Mouse (Mus musculus) frontal cortex, postnatal 36 days (tissue): ENCODE results near the gene Ttc27.
"Not testable (repeated sequence)": the region's sequence is repeated elsewhere in the genome, so short reads cannot be mapped to it uniquely, and the experiment has no call there.

Experiments
- DNase-seq, 2 experiments: peaks; one replicate each; pipeline ENCODE4 v3.0.0; 2022; ENCODE audit warnings: low spot score in 2 of 2

The Ttc27 gene

GRCm38 (mm10) chr17:74717618-74718151, at the start of gene Ttc27:
Gene Ttc27, plus strand, starts transcription at chr17:74717732.
- peak; percentile 95 to 96 for DNase-seq

- DNase-seq: no peak
These were observed 49.5 kb upstream of the Ttc27 start for GRCm38 (mm10) chr17:74668010-74668409.

GRCm38 (mm10) chr17:74670031-74670430, 47.5 kb upstream of the Ttc27 start:
- no peak for DNase-seq

DNA sequence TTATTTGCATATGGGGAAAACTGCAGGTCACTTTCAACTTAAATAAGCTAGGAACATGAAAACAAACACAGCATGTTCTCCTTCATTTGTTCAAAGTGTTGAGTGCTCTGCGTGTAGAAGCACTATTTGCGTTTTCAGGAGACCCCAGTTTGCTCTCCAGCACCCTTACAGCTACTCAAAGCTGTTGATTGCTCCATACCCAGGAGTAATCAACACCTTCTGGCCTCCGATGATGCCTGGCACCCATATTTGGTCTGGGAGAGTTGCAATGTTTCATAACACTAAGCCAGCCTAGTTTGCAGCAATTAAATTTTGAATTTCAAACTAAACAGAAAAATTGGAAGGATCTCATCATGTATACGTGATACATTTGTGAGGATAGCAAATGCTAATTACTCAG, 45.1 kb upstream of the Ttc27 start:
- no peak for DNase-seq

GRCm38 (mm10) chr17:74673251-74673650, 44.3 kb upstream of the Ttc27 start:
- DNase-seq: peak in 1 of 2 experiments; percentile 48

- DNase-seq: no peak
These were observed 39.5 kb upstream of the Ttc27 start for GRCm38 (mm10) chr17:74678061-74678460.

DNA sequence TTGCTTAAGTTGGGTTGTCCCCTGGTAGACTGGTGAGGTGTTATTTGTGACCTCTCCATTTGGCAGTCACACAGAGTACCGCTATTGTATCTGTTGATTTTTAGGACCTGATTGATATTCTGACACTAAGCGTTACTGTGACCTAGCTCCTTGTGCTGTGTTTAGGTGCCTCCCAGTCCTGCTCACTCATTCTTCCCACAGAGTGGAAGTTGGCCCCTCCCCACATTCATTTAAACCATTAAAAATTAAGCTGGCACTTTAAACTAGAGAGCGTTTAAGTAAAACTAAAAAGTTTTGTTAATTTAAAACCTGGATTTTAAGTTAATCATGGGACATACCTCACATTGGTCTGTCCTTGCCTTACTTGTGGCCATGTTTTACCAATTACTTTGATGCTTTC, 32.6 kb upstream of the Ttc27 start:
- no peak for DNase-seq

DNA sequence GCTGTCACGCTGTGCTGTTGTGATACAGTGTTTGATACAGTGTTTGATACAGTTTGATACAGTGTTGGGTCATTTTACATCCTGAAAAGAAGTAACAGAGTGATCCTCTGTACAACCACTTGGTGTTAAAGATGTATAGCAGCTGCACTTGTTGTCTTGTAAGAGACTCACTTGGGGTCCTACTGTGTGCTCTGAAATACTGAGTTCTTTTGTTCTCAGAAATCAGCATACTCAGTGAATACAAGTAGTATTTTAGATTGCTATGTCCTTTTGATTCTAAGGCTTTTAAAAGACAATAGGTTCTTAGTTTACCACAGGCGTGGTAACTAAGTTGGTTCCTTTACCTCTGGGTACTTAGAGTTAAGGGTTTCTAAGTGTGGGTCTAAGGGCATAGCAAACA, 29.0 kb upstream of the Ttc27 start:
- DNase-seq: no peak

GRCm38 (mm10) chr17:74689406-74689805, 28.1 kb upstream of the Ttc27 start:
- DNase-seq: no peak

GRCm38 (mm10) chr17:74701661-74702060, 15.9 kb upstream of the Ttc27 start:
- DNase-seq: not testable (repeated sequence)

- DNase-seq: no peak
These were observed 12.1 kb upstream of the Ttc27 start for GRCm38 (mm10) chr17:74705480-74705879.

DNA sequence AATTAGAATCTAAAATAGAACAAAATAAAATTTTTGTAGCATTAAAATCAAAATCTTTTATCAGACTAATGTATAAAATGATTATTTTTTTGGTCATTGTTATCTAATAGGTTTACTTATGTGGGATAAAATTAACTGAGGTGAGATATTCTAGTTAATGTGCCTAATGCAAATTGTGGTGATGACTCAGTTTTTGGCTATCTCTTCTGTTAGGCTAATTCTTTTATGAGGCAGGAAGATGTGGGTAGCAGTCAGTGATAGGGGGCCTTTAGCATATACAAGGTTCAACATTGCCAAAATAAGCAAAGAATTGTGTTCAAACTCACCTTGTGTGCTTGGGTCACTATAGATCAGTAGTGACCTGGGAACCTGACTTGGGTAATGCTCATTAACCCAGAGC, 10.9 kb upstream of the Ttc27 start:
- DNase-seq: no peak

DNA sequence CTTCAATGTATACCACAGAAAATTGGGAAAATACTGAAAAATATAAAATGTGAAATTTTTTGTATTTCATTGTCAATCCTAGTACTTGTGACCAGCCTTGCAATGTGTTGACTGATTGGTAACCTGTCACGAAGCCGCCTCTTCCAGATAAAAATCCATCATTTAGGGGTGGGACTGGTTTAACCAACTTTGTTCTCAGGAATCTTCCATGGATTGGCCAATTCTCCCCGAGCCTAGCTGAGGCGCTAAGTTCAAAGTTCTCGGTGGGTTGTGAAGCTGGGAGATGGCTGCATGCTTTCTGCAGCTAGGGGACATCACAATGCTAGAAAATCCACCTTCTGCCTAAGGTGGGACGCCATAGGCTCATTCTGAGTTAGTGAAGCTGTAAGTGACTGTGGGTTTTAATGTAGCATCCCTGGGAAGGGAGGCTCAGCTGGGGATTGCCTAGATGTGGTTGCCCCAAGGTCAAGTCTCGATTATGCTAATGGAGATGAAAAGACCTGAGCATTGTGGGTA, 9.8 kb upstream of the Ttc27 start:
- no peak for DNase-seq

GRCm38 (mm10) chr17:74710731-74711130, 6.8 kb upstream of the Ttc27 start:
- no peak for DNase-seq

DNA sequence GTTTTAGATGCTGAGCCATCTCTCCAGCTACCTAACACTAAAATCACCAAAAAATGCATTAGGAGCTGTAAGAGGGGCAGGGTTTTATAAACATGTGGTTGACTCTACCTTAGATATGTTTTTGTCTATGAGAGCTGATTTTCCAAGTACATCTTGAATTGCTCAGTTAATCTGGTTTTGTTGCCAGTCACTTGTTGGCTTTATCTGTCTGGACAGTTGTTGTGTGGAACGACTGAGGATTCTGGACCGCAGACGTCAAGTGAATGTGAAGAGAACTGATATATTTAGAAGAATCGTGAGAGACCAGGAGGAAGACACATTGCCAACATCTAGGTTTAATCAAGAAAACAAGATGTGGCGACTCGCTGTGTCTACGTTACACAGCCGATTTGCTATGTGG, 5.9 kb upstream of the Ttc27 start:
- no peak for DNase-seq

DNA sequence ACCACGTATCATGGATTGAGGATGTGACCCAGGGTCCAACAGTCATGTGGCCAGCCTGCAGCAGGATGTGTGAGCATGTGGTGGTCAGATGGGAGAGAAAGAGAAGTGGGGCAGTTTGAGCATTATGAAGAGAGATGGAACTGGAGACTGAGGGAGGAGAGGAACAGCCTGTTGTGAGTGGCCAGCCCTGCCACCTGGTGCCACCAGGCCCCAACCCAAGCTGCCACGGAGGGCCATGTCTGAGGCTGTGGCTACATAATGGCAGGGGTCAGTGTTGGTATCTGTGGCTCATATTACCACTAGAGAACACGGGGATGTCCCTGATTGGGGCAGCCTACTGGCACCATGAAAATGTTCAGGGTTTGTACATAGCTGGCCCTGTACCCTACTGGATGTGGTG, 2.4 kb upstream of the Ttc27 start:
- DNase-seq: no peak

GRCm38 (mm10) chr17:74715724-74716123, 1.8 kb upstream of the Ttc27 start:
- DNase-seq: no peak

GRCm38 (mm10) chr17:74716643-74717042, 889 bp upstream of the Ttc27 start:
- DNase-seq: no peak

DNA sequence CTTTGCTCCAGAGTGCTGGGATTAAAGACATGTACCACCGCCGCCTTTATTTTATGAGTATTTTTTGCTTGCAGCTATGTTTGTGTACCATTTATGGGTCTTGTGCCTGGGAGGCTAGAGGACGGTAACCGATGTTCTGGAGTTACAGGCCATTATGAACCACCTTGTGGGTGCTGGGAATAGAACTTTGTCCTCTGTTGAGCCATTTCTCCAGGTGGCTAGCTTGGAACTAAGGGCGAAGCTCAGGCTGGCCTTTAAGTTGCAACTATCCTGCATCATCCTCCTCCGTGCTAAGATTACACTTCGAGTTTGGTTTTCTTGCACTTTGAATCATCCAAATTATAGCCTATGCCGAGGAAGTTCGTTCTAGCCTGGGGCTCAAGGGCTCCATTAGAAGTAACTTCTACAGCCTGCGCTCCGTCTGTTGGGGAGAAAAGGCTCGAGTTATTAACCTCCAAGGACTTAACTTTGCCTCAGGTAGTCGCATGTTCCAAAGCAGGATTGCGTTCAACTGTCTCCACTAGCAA, 378 bp upstream of the Ttc27 start:
- peak in 1 of 2 experiments; percentile 8 for DNase-seq

GRCm38 (mm10) chr17:74732872-74733271, 15.3 kb downstream of the Ttc27 start:
- DNase-seq: no peak

DNA sequence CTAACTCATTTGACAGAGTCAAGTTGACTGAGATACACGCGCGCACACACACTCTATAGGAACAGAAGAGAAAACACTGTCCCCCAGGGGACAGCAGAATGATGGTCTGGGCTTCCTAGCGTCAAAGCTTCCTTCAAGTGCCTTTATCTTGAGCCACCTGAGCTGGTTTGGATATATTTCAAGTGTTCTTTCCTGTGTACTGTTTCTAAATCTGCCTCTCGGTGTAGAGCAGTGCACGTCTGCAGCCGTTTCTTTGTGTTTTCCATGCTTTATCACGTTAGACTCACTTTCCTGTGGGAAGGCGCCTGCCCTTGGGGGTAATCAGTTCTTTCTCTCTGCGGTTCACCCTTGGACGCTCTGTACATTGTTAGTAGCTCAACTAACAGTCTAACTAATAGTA, 17.9 kb downstream of the Ttc27 start:
- no peak for DNase-seq

DNA sequence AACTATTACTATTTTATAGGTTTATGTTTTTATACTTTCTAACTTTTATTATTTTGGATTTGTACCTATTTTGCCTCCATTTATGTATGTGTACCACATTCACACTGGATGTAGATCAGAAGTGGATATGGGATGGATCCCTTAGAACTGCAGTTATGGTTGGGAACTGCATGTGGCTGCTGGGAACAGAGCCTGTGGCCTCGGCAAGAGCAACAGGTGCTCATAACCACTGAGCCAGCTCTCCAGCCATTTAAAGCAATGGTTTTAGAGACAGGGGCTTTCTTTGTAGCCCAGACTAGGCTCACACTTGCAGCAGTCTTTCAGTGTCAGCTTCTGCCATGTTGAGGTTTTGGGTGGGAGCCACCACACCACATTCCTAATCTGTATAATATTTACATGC, 32.1 kb downstream of the Ttc27 start:
- DNase-seq: no peak

GRCm38 (mm10) chr17:74751026-74751425, 33.5 kb downstream of the Ttc27 start:
- peak; percentile 9 to 17 for DNase-seq
